Mouse (Mus musculus) right cerebral cortex, postnatal 10 days (tissue): ENCODE measurements around the gene Rpn1.

ENCODE experiments used
- DNase-seq, 2 experiments: peaks; one replicate each; pipeline ENCODE4 v3.0.0; 2021; ENCODE audit warnings: low spot score in 2 of 2

Gene Rpn1

GRCm38 (mm10) chr6:88065116-88065515 is 19.2 kb upstream of the Rpn1 start:
- peak; percentile 60 to 67 for DNase-seq

DNA sequence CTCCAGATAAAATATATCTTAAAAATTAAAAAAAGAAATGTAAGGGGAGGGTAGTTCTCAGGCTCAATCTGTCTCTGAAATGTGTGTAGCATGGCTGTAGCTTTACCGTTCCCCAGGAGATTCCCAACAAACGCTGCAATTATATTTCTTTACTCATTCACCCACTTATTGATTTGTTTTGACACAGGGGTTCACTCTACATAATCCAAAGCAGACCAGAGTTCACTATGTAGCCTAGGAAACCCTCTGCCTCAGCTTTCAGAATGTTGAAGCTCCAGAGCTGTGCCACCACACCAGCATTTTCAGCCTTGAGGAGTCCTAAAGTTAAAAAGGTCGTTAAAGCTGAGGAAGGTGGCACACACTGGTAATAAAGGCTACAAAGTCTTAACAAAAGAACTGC is 18.3 kb upstream of the Rpn1 start:
- no peak for DNase-seq

- no peak for DNase-seq
Observed at GRCm38 (mm10) chr6:88067722-88068121, 16.6 kb upstream of the Rpn1 start.

- no peak for DNase-seq
Observed at GRCm38 (mm10) chr6:88068739-88069138, 15.5 kb upstream of the Rpn1 start.

GRCm38 (mm10) chr6:88070468-88070867 is 13.8 kb upstream of the Rpn1 start:
- DNase-seq = no peak

DNA sequence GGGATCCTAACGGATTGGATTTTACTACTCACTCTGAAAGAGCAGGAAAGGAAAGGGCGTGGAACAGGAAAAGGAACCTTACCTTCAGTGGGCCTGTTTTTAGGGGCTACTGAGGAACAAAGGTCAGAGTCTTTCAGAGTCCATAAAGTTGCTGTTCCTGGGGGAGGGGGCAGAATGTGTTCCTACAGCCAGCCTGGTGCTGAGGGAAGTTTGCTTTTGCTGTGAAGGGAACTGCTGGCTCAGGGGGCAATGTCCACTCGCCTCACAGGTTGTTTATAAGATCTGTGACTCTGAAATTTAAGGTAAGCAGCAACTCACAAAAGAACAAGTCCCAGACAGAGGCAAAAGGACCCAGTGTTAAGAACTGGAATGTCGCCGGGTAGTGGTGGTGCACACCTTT is 13.1 kb upstream of the Rpn1 start:
- DNase-seq = no peak

DNA sequence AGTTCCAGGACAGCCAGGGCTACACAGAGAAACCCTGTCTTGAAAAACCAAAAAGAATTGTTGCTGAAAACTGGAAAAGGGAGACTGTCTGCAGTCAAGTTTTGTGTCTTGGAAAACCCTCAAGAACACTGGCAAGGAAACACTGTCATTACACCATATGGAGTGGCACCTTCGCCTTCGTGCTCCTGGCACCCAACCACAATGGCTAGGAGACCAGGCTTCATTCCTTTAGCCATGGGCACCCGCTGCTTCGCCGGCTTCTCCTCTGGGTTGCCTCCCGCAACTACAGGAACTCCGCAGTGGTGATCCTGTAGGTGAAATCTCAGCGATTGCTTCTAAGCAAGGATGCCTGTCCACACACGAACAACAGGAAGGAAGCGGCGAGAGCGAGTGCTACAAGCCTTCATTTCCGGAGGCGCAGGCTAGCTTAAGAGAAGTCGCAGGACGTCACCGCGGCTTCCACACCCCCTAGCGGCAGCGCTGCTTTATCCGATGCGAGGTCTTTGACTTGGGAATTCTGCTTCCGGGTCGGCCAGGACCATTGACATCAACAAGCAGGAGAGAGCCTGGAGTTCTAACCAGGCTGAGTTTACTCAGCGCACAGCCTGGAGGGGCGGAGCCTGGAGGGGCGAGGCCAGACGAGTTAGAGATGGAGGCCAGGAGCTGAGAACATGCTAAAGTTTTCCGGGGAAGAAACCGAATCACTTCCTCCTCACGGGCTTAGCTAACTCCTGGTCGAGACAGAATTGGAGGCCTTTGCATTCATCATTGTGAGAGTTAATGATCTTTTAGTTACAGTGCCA is 9.3 kb upstream of the Rpn1 start:
- peak; percentile 97 for DNase-seq

DNA sequence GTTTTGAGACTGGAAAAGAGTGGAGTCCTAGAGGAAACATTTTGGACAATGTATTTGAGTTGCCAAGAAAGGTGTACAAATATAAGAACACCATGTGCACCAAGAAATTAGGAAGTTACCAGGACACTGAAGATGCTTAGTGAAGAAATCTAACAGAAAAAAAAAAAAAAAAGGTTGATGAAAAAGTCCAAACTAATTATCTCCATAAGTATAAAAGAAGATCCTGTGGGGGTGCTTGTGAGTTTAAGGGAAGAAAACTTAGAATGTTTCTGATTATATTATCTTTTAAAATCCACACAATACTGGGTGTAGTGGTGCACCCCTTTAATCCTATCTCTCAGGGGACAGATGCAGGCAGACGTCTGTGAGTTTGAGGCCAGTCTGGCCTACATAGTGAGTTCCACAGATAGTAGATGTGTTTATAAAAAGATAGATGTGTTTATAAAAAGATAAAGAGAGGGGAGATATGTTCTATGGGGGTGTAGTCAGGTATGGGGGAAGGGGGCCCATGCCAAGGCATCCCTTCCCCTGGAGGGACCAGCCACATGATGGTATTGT is 8.2 kb upstream of the Rpn1 start:
- DNase-seq = no peak

- no peak for DNase-seq
Observed at GRCm38 (mm10) chr6:88083095-88083494, 1.2 kb upstream of the Rpn1 start.

GRCm38 (mm10) chr6:88083672-88084071 is 610 bp upstream of the Rpn1 start:
- no peak for DNase-seq

DNA sequence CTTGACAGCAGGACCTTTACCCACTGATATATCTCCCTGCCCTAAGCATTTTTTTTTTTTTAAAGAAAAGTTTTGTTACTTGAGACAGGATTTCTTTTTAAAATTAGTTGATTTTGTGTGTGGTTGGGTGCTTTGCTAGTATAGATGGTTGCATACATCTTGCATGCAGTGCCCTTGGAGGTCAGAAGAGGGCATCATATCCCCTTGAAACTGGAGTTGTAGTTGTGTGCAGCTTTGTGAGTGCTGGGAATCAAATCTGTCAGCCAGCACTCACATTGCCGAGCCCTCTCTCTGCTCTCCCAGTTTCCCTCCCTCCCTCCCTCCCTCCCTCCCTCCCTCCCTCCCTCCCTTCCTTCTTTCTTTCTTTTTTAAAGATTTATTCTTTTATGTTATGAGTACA is 4.7 kb downstream of the Rpn1 start:
- DNase-seq = no peak

DNA sequence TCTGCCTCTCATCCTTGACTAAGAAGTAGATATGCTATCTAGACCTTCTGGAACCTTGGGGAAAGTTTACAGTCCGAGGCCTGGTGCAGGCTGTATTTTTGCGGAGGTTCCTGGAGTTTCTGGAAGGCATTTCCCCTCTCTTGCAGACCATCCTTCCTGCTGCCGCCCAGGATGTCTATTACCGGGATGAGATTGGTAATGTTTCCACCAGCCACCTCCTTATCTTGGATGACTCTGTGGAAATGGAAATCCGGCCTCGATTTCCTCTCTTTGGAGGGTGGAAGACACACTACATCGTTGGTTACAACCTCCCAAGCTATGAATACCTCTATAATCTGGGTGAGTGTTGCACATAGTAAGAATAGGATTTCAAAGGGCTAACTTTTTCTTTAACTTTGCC is 11.1 kb downstream of the Rpn1 start:
- no peak for DNase-seq

DNA sequence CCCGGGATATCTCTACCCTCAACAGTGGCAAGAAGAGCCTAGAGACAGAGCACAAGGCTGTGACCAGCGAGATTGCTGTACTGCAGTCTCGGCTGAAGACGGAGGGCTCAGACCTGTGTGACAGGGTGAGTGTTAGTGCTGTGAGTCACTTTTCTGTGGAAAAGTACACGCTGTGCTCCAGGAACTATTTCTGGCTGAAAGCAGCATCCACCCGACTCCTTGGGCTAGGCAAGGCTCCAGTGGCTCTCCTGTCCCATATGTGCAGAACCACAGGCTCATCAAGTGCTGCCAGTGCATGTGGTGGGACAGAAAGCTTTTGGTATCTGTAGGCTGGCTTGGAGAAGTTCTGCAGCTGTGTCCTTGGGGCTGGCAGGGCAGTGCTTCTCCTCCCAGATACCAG is 17.8 kb downstream of the Rpn1 start:
- no peak for DNase-seq

DNA sequence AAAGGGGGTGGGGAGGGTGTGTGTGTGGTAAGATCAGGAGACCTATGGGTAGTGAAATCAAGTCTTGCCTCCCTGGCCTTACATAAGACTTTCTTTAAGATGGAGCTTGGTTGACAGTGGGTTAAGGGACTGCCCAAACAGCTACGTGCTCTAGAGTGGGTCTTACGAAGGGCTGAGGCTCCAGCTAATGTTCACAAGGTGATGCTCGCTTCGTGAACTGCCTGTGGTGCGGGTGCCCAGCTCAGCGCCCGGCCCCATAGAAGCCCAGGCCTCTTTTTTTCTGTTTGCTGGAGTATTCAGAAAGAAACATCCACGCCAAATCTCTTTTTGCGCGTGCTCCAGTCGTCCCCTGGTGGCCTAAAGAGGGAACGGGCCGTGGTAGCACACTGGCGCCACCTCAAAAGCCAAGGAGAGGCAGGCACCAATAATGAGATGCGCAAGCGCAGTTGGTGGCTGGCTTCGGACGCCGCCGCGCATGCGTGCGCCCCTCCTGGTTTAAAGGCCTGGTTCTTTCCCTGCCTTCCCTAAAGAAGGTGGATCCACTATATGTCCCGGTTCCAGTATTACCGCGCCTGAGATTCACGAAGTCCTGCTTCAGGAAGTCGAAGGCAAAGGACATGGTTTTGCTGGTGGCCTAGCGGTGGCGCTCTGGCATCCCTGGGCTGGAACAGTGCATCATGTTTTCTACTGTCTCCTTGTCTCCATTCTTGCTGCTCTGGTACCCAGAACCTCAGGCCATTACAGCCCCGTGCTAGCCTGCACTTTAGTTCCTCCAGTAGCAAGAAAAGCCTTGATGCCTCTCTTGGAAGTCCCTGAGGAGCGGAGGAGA is 21.7 kb downstream of the Rpn1 start:
- peak; percentile 96 to 97 for DNase-seq

DNA sequence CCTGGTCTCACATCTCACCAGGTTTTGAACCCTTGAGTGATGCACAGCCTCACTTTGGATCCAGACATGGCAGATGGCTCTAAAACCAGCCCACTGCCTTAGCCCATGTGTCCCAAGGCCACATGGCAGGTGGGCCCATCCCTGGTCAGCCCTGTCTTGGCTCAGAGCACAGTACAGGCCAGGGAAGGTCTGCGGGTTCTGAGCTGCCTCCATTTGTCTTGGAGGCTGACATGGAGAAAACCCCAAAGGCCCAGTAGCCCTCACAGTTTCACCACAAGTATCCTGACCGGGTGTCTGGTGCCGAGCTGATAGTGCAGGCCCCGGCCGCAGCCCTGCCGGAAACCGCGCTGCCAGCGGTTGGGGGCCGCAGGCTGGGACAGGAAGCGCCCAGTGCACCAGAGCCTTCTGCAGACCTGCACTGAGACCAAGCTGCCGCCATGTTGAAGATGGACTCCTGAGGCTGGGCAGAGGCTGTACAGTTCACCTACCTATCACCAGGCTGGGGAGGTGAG is 22.4 kb downstream of the Rpn1 start:
- DNase-seq = no peak

DNA sequence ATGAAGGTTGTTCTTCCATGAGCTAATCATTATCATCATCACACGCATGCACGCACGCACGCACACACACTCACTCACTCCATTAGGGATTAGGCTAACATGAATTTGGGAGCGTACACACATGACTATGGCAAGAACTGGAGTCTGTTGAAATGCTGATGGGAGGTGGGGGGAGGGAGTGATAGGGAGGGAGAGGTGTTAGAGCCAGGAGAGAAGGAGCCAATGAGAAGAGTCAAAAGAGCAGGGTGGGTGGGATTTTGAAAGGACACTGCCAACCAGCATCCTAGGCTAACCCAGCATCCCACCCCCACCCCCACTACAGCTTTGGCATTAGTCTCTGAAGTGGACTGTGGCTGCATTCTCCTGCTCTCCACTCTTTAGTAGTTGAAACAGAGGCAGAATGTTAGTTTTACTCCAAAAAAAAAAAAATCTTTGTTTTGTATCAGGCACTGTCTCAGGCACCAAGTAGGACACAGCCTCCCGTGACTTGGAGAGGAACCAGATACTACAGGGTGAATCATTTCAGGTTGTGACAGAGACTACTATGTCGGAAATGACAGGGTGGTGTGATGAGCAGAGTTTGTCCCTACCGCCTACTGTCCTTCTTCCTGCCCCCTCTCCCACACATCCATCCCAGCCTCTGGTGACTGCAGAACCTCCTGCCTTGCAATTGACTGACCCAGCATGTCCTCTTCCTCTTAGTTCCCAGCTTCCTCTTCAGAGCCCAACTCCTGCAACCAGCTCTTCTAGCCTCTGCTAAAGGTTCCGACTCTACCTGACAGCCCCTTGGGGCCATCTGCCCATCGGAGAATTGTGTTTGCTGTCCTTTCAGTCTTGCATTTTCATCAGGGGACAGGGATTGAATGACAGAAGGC is 23.6 kb downstream of the Rpn1 start:
- DNase-seq = no peak

DNA sequence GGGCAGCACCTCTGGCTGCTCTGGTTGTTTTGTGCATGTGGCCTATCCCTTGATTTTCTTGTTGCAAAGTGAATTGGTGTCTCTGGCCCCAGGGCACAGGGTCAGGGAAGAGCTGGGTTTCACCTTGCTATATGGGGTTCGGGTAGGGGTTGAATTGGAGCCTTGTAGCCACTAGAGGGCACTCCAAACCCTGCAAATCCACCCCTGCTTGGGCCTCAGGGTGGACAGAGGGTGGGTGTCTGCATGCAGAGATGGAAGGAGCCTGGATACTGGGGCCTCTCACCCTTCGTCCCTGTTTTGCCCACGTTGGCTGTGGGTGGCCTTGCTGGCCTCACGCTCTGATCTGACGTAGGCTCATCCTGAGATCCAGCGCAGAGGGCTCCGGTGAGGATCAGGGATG is 28.9 kb downstream of the Rpn1 start:
- DNase-seq = peak; percentile 55 to 75

GRCm38 (mm10) chr6:88114414-88114813 is 30.1 kb downstream of the Rpn1 start:
- no peak for DNase-seq

DNA sequence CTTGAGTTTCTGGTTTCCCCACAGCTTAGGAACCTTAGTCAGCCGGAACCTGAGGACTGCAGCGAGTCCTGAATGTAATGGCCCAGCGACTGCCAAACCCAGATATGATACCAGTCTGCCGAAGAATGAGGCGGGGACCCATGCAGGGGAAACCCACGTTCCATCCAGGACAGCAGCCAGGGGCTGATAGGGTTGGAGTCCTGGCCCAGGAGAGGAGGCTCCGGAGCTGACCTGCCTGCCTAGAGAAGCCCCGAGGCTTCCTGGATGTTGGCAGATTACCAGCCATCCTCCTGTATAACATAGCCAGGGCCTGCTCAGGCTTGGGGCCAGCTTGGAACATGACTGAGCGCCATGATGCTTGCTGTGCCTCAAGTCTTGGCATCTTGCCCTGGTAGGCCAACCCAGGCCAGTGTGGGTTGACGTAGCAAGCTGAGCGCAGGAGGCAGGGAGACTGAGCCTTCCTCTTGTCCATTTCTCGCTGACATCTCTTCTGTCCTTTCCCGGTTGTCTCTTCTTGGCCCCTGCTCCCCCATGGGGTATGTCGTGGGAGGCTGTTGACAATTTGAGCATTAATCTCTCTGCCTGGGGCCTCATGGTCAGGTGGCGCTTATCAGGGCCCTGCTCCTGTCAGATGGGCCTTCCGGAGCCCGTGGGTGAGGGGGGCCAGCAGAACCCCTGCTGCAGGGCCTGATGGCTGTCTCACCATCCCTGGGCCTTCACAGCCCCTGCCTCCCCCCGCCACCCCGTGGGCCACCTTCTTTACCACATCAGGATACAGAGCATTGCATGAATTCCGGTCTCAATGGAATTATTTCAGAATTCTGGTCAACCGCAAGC is 32.3 kb downstream of the Rpn1 start:
- peak; percentile 46 to 50 for DNase-seq

DNA sequence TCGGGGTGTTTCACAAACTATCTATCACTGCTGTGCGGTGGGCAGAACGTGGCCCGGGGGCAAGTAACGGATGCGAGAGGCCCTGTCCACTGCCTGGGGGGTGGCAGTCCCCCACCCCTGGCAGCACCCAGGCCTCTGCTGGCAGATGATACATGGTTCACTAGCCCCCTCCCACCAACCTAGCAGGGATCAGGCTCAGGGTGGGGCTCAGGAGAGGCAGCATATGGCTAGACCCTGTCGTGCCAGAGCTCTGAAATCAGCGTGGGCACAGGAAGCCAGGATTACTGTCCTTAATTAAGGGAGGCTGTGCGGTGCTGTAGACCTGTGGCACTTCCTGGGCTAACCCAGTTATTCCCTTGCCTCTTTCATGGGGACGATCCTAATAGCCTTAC is 32.9 kb downstream of the Rpn1 start:
- no peak for DNase-seq

GRCm38 (mm10) chr6:88119309-88119708 is 35.0 kb downstream of the Rpn1 start:
- DNase-seq = no peak
